Mouse (Mus musculus): ENCODE measurements around the gene Hgfac. TPM values are rescaled to one million over a fixed set of nuclear protein-coding genes. Genes with fewer than 3 reads are reported as not detected.

The Hgfac gene
- polyA plus RNA-seq, 1 experiment = 0.26 TPM

DNA sequence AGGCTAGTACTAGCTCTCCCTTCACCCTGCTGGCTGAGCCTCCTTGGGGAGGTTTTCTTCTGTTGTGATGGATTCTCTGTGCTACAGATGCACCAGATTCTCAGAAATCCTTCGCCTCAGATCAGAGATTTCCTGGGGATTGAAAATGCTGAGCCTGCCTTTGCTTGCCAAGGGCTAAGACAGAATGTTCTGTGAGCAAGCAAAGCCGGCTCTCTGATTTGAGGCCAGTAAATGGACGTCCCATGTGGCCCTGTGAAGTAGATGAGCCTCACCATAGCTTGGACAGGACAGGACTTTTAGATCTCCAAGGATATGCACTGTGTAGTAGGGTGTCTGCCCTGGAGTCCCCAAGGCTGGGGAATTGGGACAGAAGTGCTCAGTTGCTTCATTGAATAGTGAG lies 43.6 kb downstream of the Hgfac start:
- H3K27me3 ChIP-seq (ENCODE audit: control insufficient read depth, insufficient read depth, insufficient read length) = no peaks in the 10 kb centered on the region
- H3ac ChIP-seq (ENCODE audit: control insufficient read depth, insufficient read length) = no peak overlapping the region
- TF ChIP-seq REST (IDR thresholded peaks at IDR 0.05; ENCODE audit: insufficient read depth, insufficient read length) (no peak), TCF3 (IDR thresholded peaks at IDR 0.05; ENCODE audit: insufficient read length, low read depth) (no peak), MAX (IDR thresholded peaks at IDR 0.05; ENCODE audit: low read depth) (no peak), E2F4 (IDR thresholded peaks at IDR 0.05; ENCODE audit: insufficient read depth) (no peak), CEBPB (IDR thresholded peaks at IDR 0.05; ENCODE audit: insufficient read depth, poor library complexity, severe bottlenecking) (no peak), SRF (IDR thresholded peaks at IDR 0.05; ENCODE audit: control insufficient read depth, insufficient read length, low read depth) (no peak), MYOG (IDR thresholded peaks at IDR 0.05; ENCODE audit: control insufficient read depth in 1 of 3, insufficient read depth in 1 of 3, insufficient read length in 2 of 3, low read depth in 2 of 3) (no peak), POLR2AphosphoS2 (IDR thresholded peaks at IDR 0.05; ENCODE audit: insufficient read length, low read depth) (no peak), USF1 (IDR thresholded peaks at IDR 0.05; ENCODE audit: low read depth) (no peak), POLR2A (IDR thresholded peaks at IDR 0.05; ENCODE audit: insufficient read length, low read depth) (no peak), TCF12 (IDR thresholded peaks at IDR 0.05; ENCODE audit: insufficient read depth, poor library complexity, severe bottlenecking) (no peak), MYOD1 (IDR thresholded peaks at IDR 0.05; ENCODE audit: control insufficient read depth in 1 of 3, insufficient read length in 2 of 3, low read depth in 2 of 3) (no peak)
- no peak overlapping the region for H3K4me3 ChIP-seq
- H3K4me2 ChIP-seq (ENCODE audit: low read depth) = no peak overlapping the region
- H3K79me2 ChIP-seq (ENCODE audit: control insufficient read depth, insufficient read depth) = no peaks in the 10 kb centered on the region
- H3K36me3 ChIP-seq (ENCODE audit: control insufficient read depth, insufficient read depth) = no peaks in the 10 kb centered on the region

DNA sequence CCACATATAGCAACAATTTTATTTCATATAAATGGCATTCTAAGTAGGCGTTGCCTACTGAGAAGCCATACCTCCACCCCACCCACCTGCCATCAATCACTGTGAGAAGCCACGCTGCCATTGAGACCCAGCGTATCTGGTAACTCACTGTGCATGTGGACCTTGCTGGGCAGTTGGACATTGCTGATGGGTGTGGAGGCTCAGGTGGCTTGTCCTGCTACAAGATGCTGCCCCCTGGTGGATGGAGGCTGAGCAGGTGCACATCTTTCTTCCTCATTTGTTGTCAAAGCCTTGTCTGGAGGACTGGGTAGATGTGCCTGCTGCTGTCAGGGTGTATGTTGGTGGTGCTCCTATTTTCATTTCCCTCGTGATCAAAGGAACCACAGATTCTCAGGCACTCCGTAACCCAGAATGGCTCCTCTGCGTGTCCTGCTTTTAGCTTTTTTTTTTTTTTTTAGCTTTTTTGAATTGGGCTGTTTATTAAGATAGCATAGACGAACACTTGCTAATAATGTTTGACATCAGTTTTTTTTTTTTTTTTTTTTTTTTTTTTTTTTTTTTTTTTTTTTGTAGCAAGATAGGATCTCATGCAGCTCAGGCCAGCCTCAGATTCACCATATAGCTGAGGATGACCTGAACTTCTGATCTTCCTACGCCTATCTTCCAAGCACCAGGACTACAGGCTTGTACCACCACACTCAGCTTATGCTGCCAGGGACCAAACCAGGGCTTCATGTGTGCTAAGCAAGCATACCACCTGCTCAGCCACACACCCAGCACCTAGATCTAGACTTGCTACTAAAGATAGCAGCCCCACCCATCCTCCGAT lies 47.7 kb downstream of the Hgfac start:
- Histone ChIP-seq H3K4me2 (ENCODE audit: low read depth) (no peak overlapping the region), H3ac (ENCODE audit: control insufficient read depth, insufficient read length) (no peak overlapping the region), H3K36me3 (ENCODE audit: control insufficient read depth, insufficient read depth) (peaks cover 2% of the 10 kb centered on the region), H3K4me3 (no peak overlapping the region), H3K79me2 (ENCODE audit: control insufficient read depth, insufficient read depth) (no peaks in the 10 kb centered on the region), H3K27me3 (ENCODE audit: control insufficient read depth, insufficient read depth, insufficient read length) (no peaks in the 10 kb centered on the region)
- TF ChIP-seq POLR2AphosphoS2 (IDR thresholded peaks at IDR 0.05; ENCODE audit: insufficient read length, low read depth) (peak; percentile 55), MYOD1 (IDR thresholded peaks at IDR 0.05; ENCODE audit: control insufficient read depth in 1 of 3, insufficient read length in 2 of 3, low read depth in 2 of 3) (peak in 2 of 3 experiments; percentile 59 to 79), USF1 (IDR thresholded peaks at IDR 0.05; ENCODE audit: low read depth) (no peak), MYOG (IDR thresholded peaks at IDR 0.05; ENCODE audit: control insufficient read depth in 1 of 3, insufficient read depth in 1 of 3, insufficient read length in 2 of 3, low read depth in 2 of 3) (peak in 2 of 3 experiments; percentile 46 to 71)

DNA sequence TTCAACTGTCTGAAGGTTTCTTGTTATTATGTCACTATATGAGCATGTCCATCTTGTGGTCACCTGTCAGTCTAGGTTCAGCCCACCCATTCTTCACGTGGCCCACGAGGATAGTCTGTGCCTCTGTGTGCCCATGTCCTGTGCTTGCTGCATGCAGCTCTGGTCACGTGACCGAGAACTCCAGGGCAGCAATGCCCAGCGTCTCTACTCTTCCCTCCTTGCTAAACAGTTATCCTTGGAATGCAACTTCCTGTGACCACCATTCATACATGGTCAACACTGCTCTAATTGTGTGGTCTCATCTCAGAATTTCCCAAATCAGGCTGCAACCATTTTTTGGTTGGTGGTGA lies 48.3 kb downstream of the Hgfac start:
- H3K79me2 ChIP-seq (ENCODE audit: control insufficient read depth, insufficient read depth) = no peaks in the 10 kb centered on the region
- no peaks in the 10 kb centered on the region for H3K27me3 ChIP-seq (ENCODE audit: control insufficient read depth, insufficient read depth, insufficient read length)
- H3K36me3 ChIP-seq (ENCODE audit: control insufficient read depth, insufficient read depth) = peaks cover 2% of the 10 kb centered on the region
- TF ChIP-seq MAX (IDR thresholded peaks at IDR 0.05; ENCODE audit: low read depth) (no peak), POLR2A (IDR thresholded peaks at IDR 0.05; ENCODE audit: insufficient read length, low read depth) (no peak), E2F4 (IDR thresholded peaks at IDR 0.05; ENCODE audit: insufficient read depth) (no peak), TCF12 (IDR thresholded peaks at IDR 0.05; ENCODE audit: insufficient read depth, poor library complexity, severe bottlenecking) (no peak), MYOG (IDR thresholded peaks at IDR 0.05; ENCODE audit: control insufficient read depth in 1 of 3, insufficient read depth in 1 of 3, insufficient read length in 2 of 3, low read depth in 2 of 3) (no peak), CEBPB (IDR thresholded peaks at IDR 0.05; ENCODE audit: insufficient read depth, poor library complexity, severe bottlenecking) (no peak), MYOD1 (IDR thresholded peaks at IDR 0.05; ENCODE audit: control insufficient read depth in 1 of 3, insufficient read length in 2 of 3, low read depth in 2 of 3) (peak in 1 of 3 experiments; percentile 0), SRF (IDR thresholded peaks at IDR 0.05; ENCODE audit: control insufficient read depth, insufficient read length, low read depth) (no peak), USF1 (IDR thresholded peaks at IDR 0.05; ENCODE audit: low read depth) (peak; percentile 65), TCF3 (IDR thresholded peaks at IDR 0.05; ENCODE audit: insufficient read length, low read depth) (no peak), POLR2AphosphoS2 (IDR thresholded peaks at IDR 0.05; ENCODE audit: insufficient read length, low read depth) (peak; percentile 53), REST (IDR thresholded peaks at IDR 0.05; ENCODE audit: insufficient read depth, insufficient read length) (no peak)
- H3ac ChIP-seq (ENCODE audit: control insufficient read depth, insufficient read length) = no peak overlapping the region
- H3K4me2 ChIP-seq (ENCODE audit: low read depth) = no peak overlapping the region
- no peak overlapping the region for H3K4me3 ChIP-seq

DNA sequence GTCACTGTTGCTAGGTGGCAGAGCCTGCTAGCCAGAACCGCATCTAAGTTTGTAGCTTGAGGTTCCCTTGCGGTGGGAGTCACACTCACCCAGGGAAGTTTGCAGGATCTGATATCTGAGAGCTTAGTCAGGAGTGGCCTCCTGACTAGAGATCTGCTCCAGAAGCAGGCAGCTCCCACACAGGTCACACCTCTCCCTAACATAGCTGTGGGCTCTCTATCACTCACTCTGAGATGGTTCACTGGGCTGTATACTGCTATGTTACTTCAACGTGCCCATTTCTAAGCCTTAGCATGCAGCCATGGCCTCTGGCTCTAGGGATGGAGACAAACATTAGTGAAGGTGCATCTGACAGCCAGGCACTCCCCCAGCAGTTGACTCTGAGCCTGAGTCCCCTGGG lies 50.3 kb downstream of the Hgfac start:
- no peak overlapping the region for H3K4me3 ChIP-seq
- no peak overlapping the region for H3K4me2 ChIP-seq (ENCODE audit: low read depth)
- H3K36me3 ChIP-seq (ENCODE audit: control insufficient read depth, insufficient read depth) = peaks cover 2% of the 10 kb centered on the region
- H3ac ChIP-seq (ENCODE audit: control insufficient read depth, insufficient read length) = no peak overlapping the region
- no peaks in the 10 kb centered on the region for H3K79me2 ChIP-seq (ENCODE audit: control insufficient read depth, insufficient read depth)
- H3K27me3 ChIP-seq (ENCODE audit: control insufficient read depth, insufficient read depth, insufficient read length) = no peaks in the 10 kb centered on the region
- TF ChIP-seq POLR2A (IDR thresholded peaks at IDR 0.05; ENCODE audit: insufficient read length, low read depth) (no peak), MYOD1 (IDR thresholded peaks at IDR 0.05; ENCODE audit: control insufficient read depth in 1 of 3, insufficient read length in 2 of 3, low read depth in 2 of 3) (no peak), POLR2AphosphoS2 (IDR thresholded peaks at IDR 0.05; ENCODE audit: insufficient read length, low read depth) (no peak), CEBPB (IDR thresholded peaks at IDR 0.05; ENCODE audit: insufficient read depth, poor library complexity, severe bottlenecking) (no peak), E2F4 (IDR thresholded peaks at IDR 0.05; ENCODE audit: insufficient read depth) (no peak), REST (IDR thresholded peaks at IDR 0.05; ENCODE audit: insufficient read depth, insufficient read length) (no peak), MAX (IDR thresholded peaks at IDR 0.05; ENCODE audit: low read depth) (no peak), SRF (IDR thresholded peaks at IDR 0.05; ENCODE audit: control insufficient read depth, insufficient read length, low read depth) (no peak), TCF12 (IDR thresholded peaks at IDR 0.05; ENCODE audit: insufficient read depth, poor library complexity, severe bottlenecking) (no peak), USF1 (IDR thresholded peaks at IDR 0.05; ENCODE audit: low read depth) (no peak), MYOG (IDR thresholded peaks at IDR 0.05; ENCODE audit: control insufficient read depth in 1 of 3, insufficient read depth in 1 of 3, insufficient read length in 2 of 3, low read depth in 2 of 3) (no peak), TCF3 (IDR thresholded peaks at IDR 0.05; ENCODE audit: insufficient read length, low read depth) (no peak)

Other genes starting within 250 kb of the Hgfac start
- gene Msantd1, start 133.5 kb upstream of the Hgfac start, polyA plus RNA-seq (2012; fragmentation: generic; extraction: Trizol) = not detected
- gene Rgs12, start 92.1 kb upstream of the Hgfac start, polyA plus RNA-seq (2012; fragmentation: generic; extraction: Trizol) = 30.5 TPM
- 49.5 TPM for gene Dok7, start 15.3 kb downstream of the Hgfac start, polyA plus RNA-seq (2012; fragmentation: generic; extraction: Trizol)
- gene Lrpap1, start 64.3 kb downstream of the Hgfac start, polyA plus RNA-seq (2012; fragmentation: generic; extraction: Trizol) = 46.2 TPM
- not detected for gene Adra2c, start 236.8 kb downstream of the Hgfac start, polyA plus RNA-seq (2012; fragmentation: generic; extraction: Trizol)